Mouse (Mus musculus) T-helper 17 cell (primary cell): ENCODE measurements around the gene Dnaja4.

ENCODE experiments used
- in situ Hi-C, 2 experiments: fragments of 300-600 bp; cut with MboI, MseI; formaldehyde crosslinking; loops; 1 replicate in 1 of 2; 2 replicates in 1 of 2; pipeline ENCODE4 v1.15.1; 2025; ENCODE audit warnings: high pct_unique_total_duplicates in 2 of 2

Dnaja4 gene

DNA sequence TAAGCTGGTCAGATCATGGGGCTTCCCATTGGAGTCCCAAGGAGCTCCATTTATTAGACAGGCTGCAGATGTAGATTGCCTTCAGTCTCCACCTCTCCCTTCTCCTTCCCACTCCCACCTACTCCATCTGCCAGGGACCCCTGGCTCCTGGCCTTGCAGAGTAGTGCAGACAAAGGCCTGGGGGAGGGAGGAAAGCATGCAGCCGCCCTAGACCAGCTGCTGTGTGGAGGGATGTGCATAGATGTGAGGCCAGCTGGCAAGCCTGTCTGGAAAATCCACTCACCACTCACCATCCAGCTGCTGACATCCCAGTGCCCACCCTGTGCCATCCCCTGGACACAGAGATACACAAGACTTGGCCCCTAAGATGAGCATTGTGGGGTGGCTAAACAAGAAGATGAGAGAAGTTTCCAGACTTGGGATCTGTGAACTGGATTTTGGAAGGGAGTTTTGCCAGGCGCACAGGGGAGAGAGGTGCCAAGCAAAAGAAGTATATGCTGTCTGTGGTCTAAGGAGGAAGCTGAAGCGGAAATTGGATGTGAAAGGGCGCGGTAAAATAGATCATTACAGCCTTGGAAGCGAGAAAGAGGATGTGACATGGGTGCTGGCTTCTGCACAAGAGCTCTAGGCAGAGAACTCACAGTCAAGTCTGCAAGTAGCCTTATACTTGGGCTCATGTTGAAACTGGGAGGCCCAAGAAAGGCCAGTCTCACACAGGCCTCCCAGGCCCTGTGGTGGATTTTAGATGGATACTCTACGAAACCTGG is 51.7 kb downstream of the Dnaja4 start:
- in situ Hi-C loops = no loop called here

DNA sequence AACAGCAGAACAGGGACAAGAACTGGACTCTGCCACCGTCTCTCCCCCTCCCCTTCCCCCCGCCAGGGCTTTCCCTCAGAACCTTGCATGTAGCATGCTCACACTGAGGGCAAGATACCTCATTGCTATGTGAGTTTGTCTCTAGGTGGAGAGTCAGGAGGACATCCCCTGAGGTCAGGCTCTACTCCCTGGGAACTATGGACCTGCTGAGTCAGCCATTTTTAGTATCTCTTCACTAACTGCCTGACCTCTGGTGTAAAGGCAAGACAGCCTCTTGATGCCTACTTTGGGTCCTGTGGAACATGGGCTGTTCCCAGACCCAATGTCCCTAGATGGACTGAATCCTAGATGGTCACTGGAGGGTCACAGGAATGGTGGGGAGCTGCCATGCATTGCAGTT is 53.0 kb downstream of the Dnaja4 start:
- in situ Hi-C loops = no loop called here

DNA sequence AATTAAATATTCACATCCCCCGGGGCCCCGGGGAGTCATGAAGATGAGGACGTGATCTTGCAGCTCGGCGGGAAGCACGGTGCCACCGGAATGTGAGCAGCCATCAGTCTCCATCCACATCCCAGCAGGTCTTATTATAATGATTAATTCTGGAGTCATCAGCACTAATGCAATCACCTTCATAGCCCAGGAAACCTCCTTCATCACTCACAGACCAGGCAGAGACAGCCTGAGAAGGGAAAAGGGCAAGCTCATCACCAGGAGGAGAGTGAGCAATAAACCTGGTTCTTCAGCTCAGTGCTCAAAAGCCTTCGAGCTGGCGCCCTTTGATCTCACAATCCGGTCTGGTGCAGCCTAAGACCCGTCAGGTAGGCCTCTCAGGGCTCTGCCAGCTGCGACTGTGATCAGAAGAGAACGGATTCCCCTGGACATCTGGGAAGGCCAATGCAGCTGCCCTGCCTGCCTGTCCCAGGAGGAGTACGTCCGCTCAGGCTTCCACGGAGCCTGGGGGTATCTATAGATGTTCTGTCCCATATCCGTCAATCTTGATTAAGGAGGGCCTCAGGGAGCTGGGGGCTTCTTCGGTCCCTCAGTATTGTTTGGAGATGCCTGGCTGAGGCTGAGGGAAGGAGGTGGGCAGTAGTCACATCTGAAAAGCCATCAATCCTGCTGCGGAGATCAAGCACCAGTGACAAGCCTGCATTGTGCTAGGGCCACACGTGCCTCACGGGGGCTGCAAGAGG is 53.7 kb downstream of the Dnaja4 start:
- in situ Hi-C loops = no loop called here

DNA sequence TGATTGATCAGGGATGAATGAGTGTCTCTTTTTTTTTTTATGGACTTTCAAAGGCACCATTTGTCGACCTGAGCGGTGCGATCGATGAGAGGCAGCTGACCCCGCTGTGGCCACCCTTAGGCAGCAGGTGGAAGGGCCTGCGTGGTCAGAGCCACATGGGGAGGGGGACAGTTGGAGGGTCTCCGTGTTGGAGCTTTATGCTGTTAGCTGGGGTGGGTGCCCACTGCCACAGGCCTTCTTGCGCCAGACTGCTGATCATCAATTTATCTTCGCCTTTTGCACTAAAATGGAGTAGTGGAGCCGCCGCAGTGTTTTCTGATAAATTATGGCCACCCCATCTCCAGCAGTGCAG is 54.2 kb downstream of the Dnaja4 start:
- in situ Hi-C loops = no loop called here

DNA sequence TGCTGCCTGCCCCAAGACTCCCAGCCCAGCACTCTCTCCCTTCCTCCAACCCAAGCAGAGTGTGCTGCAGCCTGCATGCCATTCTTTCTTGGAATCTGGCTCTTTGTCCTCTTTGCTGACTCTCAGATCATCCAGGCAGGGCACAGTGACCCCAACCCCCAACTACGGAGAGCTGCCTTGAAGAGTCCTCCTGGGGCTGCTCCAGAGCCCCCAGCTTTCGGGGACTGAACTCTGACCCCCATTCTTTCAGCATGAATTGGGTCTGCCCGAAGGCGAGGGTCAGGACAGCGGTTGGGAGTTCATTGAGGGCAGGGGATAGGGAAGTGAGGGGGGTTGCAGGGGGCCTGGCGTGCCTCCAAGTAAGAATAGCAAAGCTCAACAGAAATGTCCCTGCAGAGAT is 60.9 kb downstream of the Dnaja4 start:
- in situ Hi-C loops = no loop called here

DNA sequence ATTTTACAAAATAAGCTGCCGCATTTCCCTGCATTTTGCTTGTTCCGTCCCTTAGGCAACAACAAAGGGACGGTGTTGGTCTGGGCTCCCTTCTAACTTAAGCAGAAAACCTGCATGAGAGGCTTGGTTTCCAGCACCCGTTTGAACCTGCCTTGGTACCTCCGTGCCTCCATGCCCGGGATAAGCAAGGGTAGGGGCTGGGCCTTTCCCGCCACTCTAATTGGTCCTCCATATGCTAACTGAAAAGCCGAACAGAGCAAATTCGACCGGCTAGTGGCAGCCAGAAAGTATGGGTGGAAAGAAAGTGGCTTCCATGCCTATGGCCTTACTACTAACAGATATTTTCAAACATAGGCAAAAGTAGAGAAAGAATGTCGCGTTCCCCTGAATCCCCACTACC is 65.4 kb downstream of the Dnaja4 start:
- in situ Hi-C loops = no loop called here

DNA sequence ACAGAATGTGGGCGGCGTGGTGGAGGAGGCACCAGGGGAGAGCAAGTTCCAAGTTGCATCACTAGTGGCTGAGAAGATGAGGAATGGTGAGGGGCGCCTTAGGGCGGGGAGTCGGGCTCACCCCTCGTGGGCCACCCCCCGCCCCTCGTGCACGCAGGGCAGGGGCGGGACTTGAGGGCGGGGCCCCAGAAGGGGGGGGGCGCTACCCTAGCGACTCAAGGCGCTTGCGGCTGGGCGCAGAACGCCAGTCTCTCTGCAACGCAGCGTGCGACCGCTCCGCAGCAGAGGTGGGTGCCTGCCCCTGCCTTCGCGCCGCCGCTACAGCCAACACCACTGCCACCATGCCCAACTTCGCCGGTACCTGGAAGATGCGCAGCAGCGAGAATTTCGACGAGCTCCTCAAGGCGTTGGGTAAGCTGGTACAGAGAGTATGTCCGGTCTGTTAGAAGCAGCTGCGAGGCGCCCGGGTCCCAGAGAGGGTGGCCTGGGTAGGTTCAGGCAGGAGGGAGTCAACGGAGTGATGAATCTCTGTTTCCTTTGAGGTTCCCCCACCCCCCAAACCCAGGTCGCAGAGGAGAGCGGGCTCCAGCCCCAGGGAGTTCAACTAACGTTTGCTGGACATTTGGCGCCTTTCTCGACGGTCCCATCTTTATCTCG is 66.0 kb downstream of the Dnaja4 start, which contains the start of gene Crabp1:
Gene Crabp1, plus strand, starts transcription at position 188 of the 657 bp plus-strand sequence.
- in situ Hi-C loops = no loop called here

DNA sequence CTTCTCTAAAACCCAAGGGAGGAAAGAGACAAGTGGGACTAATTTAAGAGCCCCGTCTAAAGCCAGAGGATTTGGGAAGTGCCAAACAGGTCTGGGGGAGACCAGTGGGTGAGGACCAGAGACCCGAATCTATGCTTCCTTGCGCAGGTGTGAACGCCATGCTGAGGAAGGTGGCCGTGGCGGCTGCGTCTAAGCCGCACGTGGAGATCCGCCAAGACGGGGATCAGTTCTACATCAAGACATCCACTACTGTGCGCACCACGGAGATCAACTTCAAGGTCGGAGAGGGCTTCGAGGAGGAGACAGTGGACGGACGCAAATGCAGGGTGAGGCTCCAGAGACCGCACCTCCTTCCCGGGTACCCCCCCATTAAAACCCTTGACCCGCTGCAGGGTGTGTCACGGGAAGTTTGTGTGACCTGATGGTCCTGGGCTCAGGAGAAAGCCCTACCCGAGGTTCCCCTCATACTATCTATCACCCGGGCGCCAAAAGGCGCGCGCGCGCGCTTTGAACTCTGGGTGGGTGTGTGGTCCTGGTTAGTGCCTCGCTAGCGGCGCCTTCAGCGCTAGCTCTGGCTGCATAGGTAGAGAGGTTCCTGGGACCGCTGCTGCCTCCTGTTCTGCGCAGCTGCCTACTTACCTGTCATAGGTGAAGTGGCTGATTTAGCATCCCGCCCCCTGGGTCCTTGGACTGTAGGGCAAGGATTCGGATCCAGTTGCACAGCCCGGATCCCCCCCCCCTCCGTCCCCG is 66.8 kb downstream of the Dnaja4 start:
- in situ Hi-C loops = no loop called here
